10 mouse cellular contexts compared by ENCODE assay signal in genomic region chr9:67071596-67071995, GRCm38 (mm10). TPM values are rescaled to one million over a fixed set of nuclear protein-coding genes. Genes with fewer than 3 reads are reported as not detected.
A peak's percentile ranks its signal among the peaks of the same experiment; 100 is the strongest.
DNase-seq lines count a peak whose midpoint lies in the region; ATAC-seq lines count a peak whose summit lies in the region.
"Had no signal": no experiment of that assay in that cellular context is flagged by ENCODE, and none has a peak within 500 bp of the region (broad histone marks: within the 10 kb centered on the region; RNA-seq: fewer than 3 reads in every experiment).

No protein-coding gene starts in this region.

- peak overlapping the region; percentile 68 for H3K27ac ChIP-seq in heart, embryonic 16.5 days (ENCODE audit: low read length)
- peak overlapping the region; percentile 91 for H3K27ac ChIP-seq in embryonic facial prominence, embryonic 15.5 days (replicated peaks)
- H3K27ac ChIP-seq: neural tube, embryonic 13.5 days had no signal

- H3K4me1 ChIP-seq in heart, embryonic 16.5 days (ENCODE audit: control insufficient read depth, insufficient read depth, low read length) = peaks cover 10% of the 10 kb centered on the region
- H3K4me1 ChIP-seq in embryonic facial prominence, embryonic 15.5 days = peaks cover 12% of the 10 kb centered on the region
- H3K4me1 ChIP-seq: neural tube, embryonic 13.5 days had no signal

- H3K36me3 ChIP-seq in heart, embryonic 16.5 days (ENCODE audit: control insufficient read depth, insufficient read depth) = no peaks in the 10 kb centered on the region
- H3K36me3 ChIP-seq in embryonic facial prominence, embryonic 15.5 days = no peaks in the 10 kb centered on the region
- H3K36me3 ChIP-seq: neural tube, embryonic 13.5 days had no signal

- H3K27me3 ChIP-seq in heart, embryonic 16.5 days (ENCODE audit: control insufficient read depth, insufficient read depth, low read length) = no peaks in the 10 kb centered on the region
- no peaks in the 10 kb centered on the region for H3K27me3 ChIP-seq in embryonic facial prominence, embryonic 15.5 days
- H3K27me3 ChIP-seq: neural tube, embryonic 13.5 days had no signal

- no peak overlapping the region for H3K4me3 ChIP-seq in heart, embryonic 16.5 days (ENCODE audit: low read length)
- no peak overlapping the region for H3K4me3 ChIP-seq in embryonic facial prominence, embryonic 15.5 days (replicated peaks)
- H3K4me3 ChIP-seq: neural tube, embryonic 13.5 days had no signal

- no peaks in the 10 kb centered on the region for H3K9me3 ChIP-seq in heart, embryonic 16.5 days (replicated peaks; ENCODE audit: control insufficient read depth, low read length)
- no peaks in the 10 kb centered on the region for H3K9me3 ChIP-seq in embryonic facial prominence, embryonic 15.5 days (replicated peaks)
- H3K9me3 ChIP-seq: neural tube, embryonic 13.5 days had no signal

- no peak overlapping the region; the same call in 1 of the 2 replicates for H3K9ac ChIP-seq in heart, embryonic 16.5 days (ENCODE audit: low read length)
- H3K9ac ChIP-seq in embryonic facial prominence, embryonic 15.5 days = no peak overlapping the region
- H3K9ac ChIP-seq: neural tube, embryonic 13.5 days had no signal

- H3K4me2 ChIP-seq in heart, embryonic 16.5 days (ENCODE audit: low read depth, low read length) = no peak overlapping the region
- H3K4me2 ChIP-seq in embryonic facial prominence, embryonic 15.5 days (replicated peaks) = no peak overlapping the region
- H3K4me2 ChIP-seq: neural tube, embryonic 13.5 days had no signal

- no peak for ATAC-seq in heart, embryonic 16.5 days (replicated peaks; ENCODE audit: extremely low read depth, insufficient read depth, low FRiP score)
- ATAC-seq in embryonic facial prominence, embryonic 15.5 days (ENCODE audit: insufficient number of reproducible peaks, low FRiP score, low TSS enrichment, low read depth) = peak; percentile 75

- WGBS in heart, embryonic 16.5 days = 15% methylated on average over 7 of the region's 7 CpGs
- WGBS in embryonic facial prominence, embryonic 15.5 days = 6% methylated on average over 7 of the region's 7 CpGs

- DNase-seq in heart, adult 9 months (ENCODE audit: low spot score in 2 of 2) = no peak
- DNase-seq in ovary, postnatal 36 days (ENCODE audit: low spot score) = peak; percentile 26
- DNase-seq in ovary, adult 18-20 months (ENCODE audit: low spot score) = no peak
- no peak for DNase-seq in cerebellum, postnatal 25 days
- DNase-seq in urinary bladder, postnatal 10 days (ENCODE audit: low spot score) = no peak
- DNase-seq: cerebellum, postnatal 14 days; thymus, postnatal 14 days had no signal

RNA-seq across cellular contexts. Expression of gene Tpm1, which starts 22.4 kb away (rescaled TPM):
- 5,077 and 5,310 TPM in 2 replicates for polyA plus RNA-seq in heart, embryonic 16.5 days (2015; fragmentation: Nextera tagmentation; extraction: Ambion mirVana)
- polyA plus RNA-seq in embryonic facial prominence, embryonic 15.5 days (2015; fragmentation: Nextera tagmentation; extraction: Ambion mirVana) = 870 and 880 TPM in 2 replicates
